Mouse (Mus musculus) adrenal gland, adult 18-20 months (tissue): Measurements from ENCODE around the gene Reep6. TPM values are rescaled to one million over a fixed set of nuclear protein-coding genes. Genes with fewer than 3 reads are reported as not detected.

Experiments
- DNase-seq, 2 experiments: peaks; one replicate each; pipeline ENCODE4 v3.0.0; 2021 to 2022; ENCODE audit warnings: low spot score in 2 of 2
- total RNA-seq, 2 experiments: library from RNA; stranded (reverse); gene quantifications; 1 replicate in 1 of 2; 2 replicates in 1 of 2; pipeline ENCODE4 v1.2.3; 2021

Reep6 gene
- total RNA-seq, 2 experiments from 2014 or later, result 10.2 to 20.8 TPM

DNA sequence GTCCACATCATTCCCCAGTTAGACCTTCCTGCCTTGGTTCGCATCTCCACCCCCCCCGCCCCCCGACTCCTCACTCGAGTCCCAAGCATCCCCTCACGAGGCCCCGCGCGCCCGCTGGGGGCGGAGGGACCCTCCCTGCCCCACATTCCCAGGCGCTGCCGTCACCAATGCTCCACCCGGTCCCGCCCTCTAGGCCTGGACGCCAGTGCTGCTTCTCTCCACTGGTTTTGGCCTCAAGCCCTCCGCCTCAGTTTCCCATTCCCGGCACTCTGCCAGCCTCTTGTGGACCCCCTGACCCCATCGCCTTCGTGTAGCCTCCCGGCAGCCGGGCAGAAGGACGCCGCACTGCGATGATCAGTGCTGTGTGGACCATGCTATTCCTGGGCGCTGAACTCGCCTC lies 19.2 kb downstream of the Reep6 start:
- no peak for DNase-seq

DNA sequence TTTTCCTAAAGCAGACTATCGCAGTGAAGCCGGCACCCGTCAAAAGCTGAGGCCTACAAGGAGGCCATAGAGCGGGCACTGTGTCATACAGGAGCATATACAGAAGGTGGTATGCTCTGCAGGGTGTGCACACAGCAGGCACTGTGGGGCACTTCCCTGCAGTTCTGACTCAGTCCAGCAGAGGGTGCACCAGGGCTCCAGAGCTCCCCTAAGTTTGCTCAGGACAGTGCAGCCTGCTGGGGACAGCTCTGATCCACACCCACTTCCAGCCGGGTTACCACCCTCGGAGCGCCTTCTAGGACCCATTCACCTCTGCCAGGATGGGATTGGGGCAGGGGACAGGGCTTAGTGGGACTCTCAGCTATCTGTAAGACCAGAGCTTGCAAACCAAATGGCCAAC lies 20.5 kb downstream of the Reep6 start:
- peak; percentile 89 to 93 for DNase-seq

DNA sequence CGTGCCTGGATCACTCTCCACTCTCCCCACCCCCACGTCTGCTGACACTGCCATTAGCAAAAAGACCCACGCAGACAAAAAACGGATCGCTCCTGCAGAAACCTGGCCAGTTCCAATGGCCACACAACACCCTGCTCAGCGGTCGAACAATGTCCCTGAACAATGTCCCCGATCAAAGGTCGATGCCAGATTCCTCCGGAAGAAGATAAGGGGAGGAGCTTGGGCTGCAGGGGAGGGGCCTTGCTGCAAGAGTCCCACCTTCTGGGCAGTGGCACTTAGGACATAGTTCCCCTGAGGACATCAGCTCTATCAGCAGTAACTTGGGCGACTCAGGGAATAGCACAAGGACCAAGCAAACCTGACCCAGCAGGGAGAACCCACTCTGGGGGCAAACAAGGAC lies 22.1 kb downstream of the Reep6 start:
- DNase-seq, result no peak

- DNase-seq, result no peak
Measured at GRCm38 (mm10) chr10:80352727-80353126, 23.0 kb downstream of the Reep6 start.

- no peak for DNase-seq
Measured at GRCm38 (mm10) chr10:80355431-80355830, 25.7 kb downstream of the Reep6 start.

GRCm38 (mm10) chr10:80356001-80356682 lies 26.4 kb downstream of the Reep6 start, which contains the start of gene Plk5:
Plk5 (plus strand) TSS chr10:80356459.
- no peak for DNase-seq

GRCm38 (mm10) chr10:80356737-80357136 lies 27.0 kb downstream of the Reep6 start:
- DNase-seq, result no peak

DNA sequence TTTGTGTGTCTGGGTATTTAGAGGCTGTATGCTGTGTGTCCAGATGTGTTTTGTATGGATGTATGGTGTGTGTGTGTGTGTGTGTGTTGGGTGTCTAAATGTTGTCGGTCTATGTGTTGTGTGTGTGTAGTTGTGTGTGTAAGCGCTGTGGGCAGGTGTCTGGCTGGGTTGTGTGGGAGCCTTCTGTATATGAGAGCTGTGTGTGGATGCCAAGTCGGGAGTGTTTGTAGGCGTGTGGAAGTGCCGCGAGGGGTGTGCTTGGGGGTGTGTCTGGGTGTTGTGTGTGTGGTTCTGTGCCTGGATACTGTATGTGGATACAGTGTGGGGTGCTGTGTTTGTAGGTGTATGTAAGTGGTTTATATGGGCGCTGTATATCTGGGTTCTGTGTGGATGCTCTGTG lies 27.6 kb downstream of the Reep6 start:
- DNase-seq, result no peak

- DNase-seq, result no peak
Measured at GRCm38 (mm10) chr10:80357994-80358639, 28.4 kb downstream of the Reep6 start.

- DNase-seq, result no peak
Measured at GRCm38 (mm10) chr10:80363734-80364133, 34.0 kb downstream of the Reep6 start.

- DNase-seq, result no peak
Measured at GRCm38 (mm10) chr10:80365736-80366135, 36.0 kb downstream of the Reep6 start.

DNA sequence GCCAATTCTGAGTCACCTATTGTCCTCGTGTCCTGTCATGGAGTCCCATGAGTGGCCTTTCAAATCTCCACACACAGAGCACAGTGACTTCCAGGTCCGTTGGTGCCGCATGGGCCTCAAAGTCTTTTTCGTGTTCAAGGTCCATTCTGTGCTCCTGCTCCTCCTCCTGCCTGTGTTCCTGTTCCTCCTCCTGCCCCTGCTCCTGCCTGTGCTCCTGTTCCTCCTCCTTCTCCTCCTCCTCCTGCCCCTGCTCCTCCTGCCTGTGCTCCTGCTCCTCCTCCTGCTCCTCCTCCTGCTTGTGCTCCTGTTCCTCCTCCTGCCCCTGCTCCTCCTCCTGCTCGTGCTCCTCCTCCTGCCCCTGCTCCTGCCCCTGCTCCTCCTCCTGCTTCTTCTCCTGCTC lies 38.2 kb downstream of the Reep6 start:
- no peak for DNase-seq

DNA sequence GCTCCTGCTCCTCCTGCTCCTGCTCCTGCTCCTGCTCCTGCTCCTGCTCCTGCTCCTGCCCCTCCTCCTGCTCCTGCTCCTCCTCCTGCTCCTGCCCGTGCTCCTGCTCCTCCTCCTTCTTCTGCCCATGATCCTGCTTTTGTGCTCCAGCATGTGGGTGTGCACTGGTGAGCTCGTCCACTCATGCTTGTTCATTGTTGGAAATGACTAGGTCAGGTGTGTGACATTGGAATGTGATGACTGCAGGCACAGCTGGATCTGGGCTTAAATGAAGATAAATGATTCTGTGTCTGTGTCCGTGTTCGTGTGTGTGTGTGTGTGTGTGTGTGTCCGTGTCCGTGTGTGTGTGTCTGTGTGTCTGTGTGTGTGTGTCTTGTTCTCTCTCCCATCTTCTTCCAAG lies 38.6 kb downstream of the Reep6 start:
- DNase-seq, result no peak

DNA sequence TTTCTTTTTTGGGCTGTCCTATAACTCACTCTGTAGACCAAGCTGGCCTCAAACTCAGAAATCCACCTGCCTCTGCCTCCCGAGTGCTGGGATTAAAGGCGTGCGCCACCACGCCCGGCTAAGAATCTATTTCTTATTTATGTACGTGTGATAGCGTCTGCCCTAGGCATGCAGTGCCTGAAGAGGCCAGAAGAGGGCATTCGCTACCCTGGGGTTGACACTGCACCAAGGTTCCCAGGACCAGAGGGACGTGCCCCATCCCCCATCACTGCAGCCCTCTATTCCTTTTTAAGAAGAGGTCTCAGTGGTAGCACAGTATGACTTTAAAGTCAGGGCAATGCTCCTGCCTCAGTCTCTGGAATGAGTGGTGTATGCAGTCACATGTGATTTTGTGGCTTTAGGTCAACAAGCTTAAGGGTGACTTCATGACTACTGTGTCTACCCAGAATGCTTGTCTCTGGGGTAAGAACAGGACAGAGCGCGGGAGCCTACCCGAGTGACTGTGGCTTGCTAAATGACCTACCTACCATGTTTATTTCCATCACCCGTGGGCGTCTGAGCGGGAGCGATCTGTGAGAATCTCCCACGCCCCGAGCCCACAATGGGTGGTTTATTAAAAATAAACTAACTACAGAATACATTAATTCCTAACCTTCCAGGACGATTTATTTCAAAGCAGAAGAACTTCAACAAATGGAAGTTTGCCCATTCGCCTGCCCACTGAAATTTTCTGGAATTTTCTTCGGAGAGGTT lies 40.4 kb downstream of the Reep6 start:
- no peak for DNase-seq

- DNase-seq, result no peak
Measured at GRCm38 (mm10) chr10:80371411-80371966, 41.7 kb downstream of the Reep6 start.

GRCm38 (mm10) chr10:80371983-80372382 lies 42.2 kb downstream of the Reep6 start:
- DNase-seq, result no peak

- no peak for DNase-seq
Measured at GRCm38 (mm10) chr10:80372706-80373105, 43.0 kb downstream of the Reep6 start.

DNA sequence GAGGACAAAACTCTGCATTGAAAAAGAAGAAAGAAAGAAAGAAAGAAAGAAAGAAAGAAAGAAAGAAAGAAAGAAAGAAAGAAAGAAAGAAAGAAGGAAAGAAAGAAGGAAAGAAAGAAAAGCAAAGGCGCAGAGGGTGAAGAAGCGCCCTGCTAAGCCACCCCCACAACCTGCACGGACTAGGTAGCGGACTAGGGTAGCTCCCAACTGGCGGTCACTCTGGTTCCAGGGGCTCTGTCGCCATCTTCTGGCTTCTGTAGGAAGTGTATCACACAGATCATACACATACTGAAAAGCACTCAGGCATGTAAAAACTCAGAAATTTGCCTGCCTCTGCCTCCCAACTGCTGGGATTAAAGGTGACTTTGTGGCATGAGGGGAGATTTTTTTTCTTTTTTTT lies 44.3 kb downstream of the Reep6 start:
- DNase-seq, result peak; percentile 70 to 76

GRCm38 (mm10) chr10:80376160-80376559 lies 46.4 kb downstream of the Reep6 start:
- peak; percentile 90 to 92 for DNase-seq

DNA sequence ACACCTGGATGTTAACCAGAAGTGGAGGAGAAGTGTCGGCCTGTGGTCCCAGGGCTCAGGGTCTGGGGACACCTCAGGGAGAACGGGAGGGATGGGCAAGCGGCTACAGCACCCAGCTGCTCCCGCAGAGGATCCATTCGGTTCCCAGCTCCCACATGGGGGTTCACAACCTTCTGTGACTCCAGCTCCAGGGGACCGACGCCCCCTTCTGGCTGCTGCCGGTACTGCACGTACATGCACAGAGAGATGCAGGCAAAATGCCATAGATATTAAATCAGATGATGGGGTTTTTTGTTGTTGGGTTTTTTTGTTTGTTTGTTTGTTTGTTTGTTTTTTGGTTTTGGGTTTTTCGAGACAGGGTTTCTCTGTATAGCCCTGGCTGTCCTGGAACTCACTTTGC lies 48.0 kb downstream of the Reep6 start:
- DNase-seq, result peak in 1 of 2 experiments; percentile 52

- no peak for DNase-seq
Measured at GRCm38 (mm10) chr10:80382641-80383365, 53.0 kb downstream of the Reep6 start.
